Mouse (Mus musculus) midbrain, embryonic 12.5 days (tissue): Measurements from ENCODE around the gene Cys1. TPM values are rescaled to one million over a fixed set of nuclear protein-coding genes. Genes with fewer than 3 reads are reported as not detected.

ENCODE experiments used
- ATAC-seq: fragments of 200-750 bp; cut with Nextera tagmentation; 2 replicates; pipeline ENCODE4 v1.8.0; 2017; ENCODE audit warnings: low read depth, moderate TSS enrichment, moderate library complexity; ENCODE audit not compliant: low FRiP score
- H3K27ac ChIP-seq: fragments of 300-500 bp; sonication (generic); replicated peaks from 2 replicates; pipeline ENCODE4 v1.5.1; 2016; ENCODE audit warnings: mild to moderate bottlenecking
- H3K27me3 ChIP-seq: fragments of 300-500 bp; sonication (generic); 2 replicates; pipeline ENCODE4 v1.6.1; 2016; ENCODE audit warnings: mild to moderate bottlenecking
- H3K36me3 ChIP-seq: fragments of 300-500 bp; sonication (generic); 2 replicates; pipeline ENCODE4 v1.6.1; 2016
- H3K4me1 ChIP-seq: fragments of 300-500 bp; sonication (generic); 2 replicates; pipeline ENCODE4 v1.6.1; 2016
- H3K4me2 ChIP-seq: fragments of 300-500 bp; sonication (generic); replicated peaks from 2 replicates; pipeline ENCODE4 v1.6.1; 2016; ENCODE audit warnings: mild to moderate bottlenecking, moderate library complexity
- H3K4me3 ChIP-seq: fragments of 300-500 bp; sonication (generic); 2 replicates; pipeline ENCODE4 v1.5.1; 2016; ENCODE audit warnings: mild to moderate bottlenecking
- H3K9ac ChIP-seq: fragments of 300-500 bp; sonication (generic); replicated peaks from 2 replicates; pipeline ENCODE4 v1.6.1; 2016; ENCODE audit warnings: mild to moderate bottlenecking, moderate library complexity
- H3K9me3 ChIP-seq: fragments of 300-500 bp; sonication (generic); 2 replicates; pipeline ENCODE4 v1.6.1; 2016; ENCODE audit warnings: mild to moderate bottlenecking
- WGBS: fragments of 180-500 bp; shearing (Covaris S2); methylation state at CpG from one replicate; pipeline ENCODE4 v1.1.7; 2016; 5-methylcytosine and 5-hydroxymethylcytosine counted together
- polyA plus RNA-seq: library from polyadenylated mRNA; unstranded; fragments of >200 nt; fragmentation: Nextera tagmentation; extraction: Ambion mirVana; gene quantifications from 2 replicates; pipeline ENCODE4 v1.2.1, GENCODE M21; 2016

The Cys1 gene
- polyA plus RNA-seq = 1.1 and 1.7 TPM in 2 replicates

DNA sequence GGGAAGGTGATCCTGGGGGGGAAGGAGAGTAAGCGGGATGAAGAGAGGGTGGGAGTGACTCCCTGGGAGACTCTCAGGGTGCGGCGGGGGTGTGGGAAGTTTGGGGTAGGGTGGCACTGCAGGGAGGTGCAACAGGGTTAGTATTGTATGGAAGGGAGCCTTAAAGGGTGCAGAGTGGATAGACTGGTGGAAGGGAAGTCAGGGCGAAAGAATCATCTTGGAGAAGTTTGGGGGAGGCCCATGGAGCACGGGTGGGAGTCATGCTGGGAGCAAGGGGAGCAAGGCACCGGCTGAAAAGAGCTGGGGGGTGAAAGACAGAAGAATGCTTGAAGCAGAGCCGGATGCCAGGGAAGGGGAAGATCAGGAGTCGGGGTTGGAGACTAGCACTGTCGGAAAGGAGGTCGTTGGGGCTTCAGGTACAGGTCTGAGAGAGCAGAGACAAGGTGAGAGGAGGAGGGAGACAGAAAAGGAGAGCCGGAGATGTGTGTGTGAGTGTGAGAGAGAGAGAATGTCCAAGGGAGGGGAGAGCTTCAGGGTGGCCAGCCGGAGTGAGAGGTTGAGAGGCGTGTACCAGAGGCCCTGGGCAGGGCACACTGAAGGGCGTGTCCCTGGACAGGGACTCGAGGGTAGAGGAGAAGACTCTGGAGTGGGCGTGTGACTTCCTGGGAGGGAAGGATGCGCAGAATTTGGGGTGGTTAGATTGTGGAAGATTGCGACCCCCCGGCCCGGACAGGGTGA, at the start of gene Cys1:
TSS of gene Cys1 (minus strand) at position 528 of the 738 bp plus-strand sequence.
- H3K27me3 ChIP-seq = peaks cover 60% of the 10 kb centered on the region
- peaks cover 13% of the 10 kb centered on the region for H3K4me1 ChIP-seq
- H3K9ac ChIP-seq = peak within 1 kb of the TSS; percentile 76
- H3K27ac ChIP-seq = no peak within 1 kb of the TSS
- peak within 1 kb of the TSS; percentile 88 for H3K4me2 ChIP-seq
- no peaks in the 10 kb centered on the region for H3K9me3 ChIP-seq
- ATAC-seq = peak; percentile 29; the same call in 1 of the 2 replicates
- peak within 1 kb of the TSS; percentile 57 for H3K4me3 ChIP-seq
- H3K36me3 ChIP-seq = no peaks in the 10 kb centered on the region
- WGBS = 3% methylated on average over 19 of the region's 20 CpGs

DNA sequence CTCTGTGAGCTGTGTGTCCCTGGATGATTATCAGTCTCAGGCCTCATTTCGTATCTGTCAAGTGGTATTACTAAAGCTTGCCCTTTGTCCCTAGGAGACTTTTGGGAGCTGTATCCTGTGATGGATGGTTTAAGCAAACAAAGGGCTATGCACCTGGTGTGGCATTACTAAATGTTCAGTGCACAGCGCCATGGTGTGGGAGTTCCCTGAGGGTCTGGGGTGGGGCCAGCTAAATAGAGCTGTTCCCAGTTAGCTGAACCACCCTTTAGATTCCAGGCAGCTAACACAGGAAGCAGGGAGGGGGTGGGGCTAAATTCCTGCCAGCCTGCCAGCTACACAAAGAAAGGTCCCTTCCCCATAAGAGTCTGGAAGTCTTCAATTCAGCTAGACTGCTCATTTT, 42.8 kb upstream of the Cys1 start:
- no peak overlapping the region for H3K4me2 ChIP-seq
- no peaks in the 10 kb centered on the region for H3K27me3 ChIP-seq
- 23% methylated on average over 2 of the region's 2 CpGs for WGBS
- ATAC-seq = peak; percentile 72
- H3K4me3 ChIP-seq = no peak overlapping the region
- H3K27ac ChIP-seq = peak overlapping the region; percentile 54
- H3K36me3 ChIP-seq = no peaks in the 10 kb centered on the region
- peaks cover 6% of the 10 kb centered on the region; the same call in 1 of the 2 replicates for H3K9me3 ChIP-seq
- H3K4me1 ChIP-seq = peaks cover 7% of the 10 kb centered on the region
- H3K9ac ChIP-seq = peak overlapping the region; percentile 6; the same call in 1 of the 2 replicates

DNA sequence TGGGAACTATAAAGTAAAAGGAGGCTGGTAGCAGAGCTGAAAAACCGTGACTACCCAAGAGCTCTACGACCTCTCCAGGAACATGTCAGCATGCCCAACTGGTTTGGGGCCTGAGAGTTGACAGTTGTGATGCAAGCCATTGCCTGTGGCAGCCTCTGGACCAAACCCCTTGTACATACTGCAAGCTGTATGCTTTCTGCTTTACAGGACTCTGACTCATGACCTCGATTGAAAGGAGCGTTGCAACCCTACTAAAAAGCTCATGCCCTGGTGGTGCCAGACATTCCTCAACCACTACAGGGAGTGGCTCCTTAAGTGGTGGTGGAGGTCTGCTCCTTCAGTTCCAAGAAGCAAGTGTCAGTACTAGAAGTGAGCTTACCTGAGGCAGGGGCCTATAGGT, 42.2 kb upstream of the Cys1 start:
- H3K4me2 ChIP-seq = no peak overlapping the region
- 0 out of 2 replicates have a peak overlapping the region, but pooled peaks have one; percentile 6 for H3K9ac ChIP-seq
- 76% methylated on average over 4 of the region's 4 CpGs for WGBS
- peak overlapping the region; percentile 54 for H3K27ac ChIP-seq
- peaks cover 7% of the 10 kb centered on the region for H3K4me1 ChIP-seq
- no peak overlapping the region for H3K4me3 ChIP-seq
- H3K36me3 ChIP-seq = no peaks in the 10 kb centered on the region
- H3K9me3 ChIP-seq = 0 out of 2 replicates have a peak, but pooled peaks cover 4% of the 10 kb centered on the region
- H3K27me3 ChIP-seq = no peaks in the 10 kb centered on the region
- no peak for ATAC-seq

DNA sequence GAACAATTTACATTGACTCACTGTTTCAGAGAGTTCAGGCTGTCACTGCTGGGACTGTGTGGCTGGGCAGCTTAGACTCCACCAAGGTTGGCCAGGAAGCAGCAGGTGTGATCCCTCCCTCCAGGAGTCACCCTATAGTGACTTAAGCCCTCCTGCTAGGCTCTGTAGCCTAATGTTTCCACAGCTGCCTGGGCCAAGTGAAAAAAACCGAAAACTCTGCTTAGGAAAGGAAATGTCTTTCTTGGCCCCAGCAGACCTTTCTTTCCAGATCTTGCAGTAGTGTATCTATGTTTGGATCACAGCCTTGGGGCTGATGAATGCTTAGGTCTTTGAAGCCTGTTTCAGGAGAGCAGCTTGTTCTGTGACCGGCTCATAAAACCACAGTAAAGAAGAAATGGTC, 41.8 kb upstream of the Cys1 start:
- Histone ChIP-seq H3K9me3 (0 out of 2 replicates have a peak, but pooled peaks cover 4% of the 10 kb centered on the region), H3K27me3 (no peaks in the 10 kb centered on the region), H3K36me3 (no peaks in the 10 kb centered on the region), H3K4me1 (peaks cover 7% of the 10 kb centered on the region), H3K4me2 (no peak overlapping the region), H3K4me3 (no peak overlapping the region), H3K9ac (no peak overlapping the region), H3K27ac (no peak overlapping the region)
- ATAC-seq = no peak
- 63% methylated on average over 2 of the region's 2 CpGs for WGBS

DNA sequence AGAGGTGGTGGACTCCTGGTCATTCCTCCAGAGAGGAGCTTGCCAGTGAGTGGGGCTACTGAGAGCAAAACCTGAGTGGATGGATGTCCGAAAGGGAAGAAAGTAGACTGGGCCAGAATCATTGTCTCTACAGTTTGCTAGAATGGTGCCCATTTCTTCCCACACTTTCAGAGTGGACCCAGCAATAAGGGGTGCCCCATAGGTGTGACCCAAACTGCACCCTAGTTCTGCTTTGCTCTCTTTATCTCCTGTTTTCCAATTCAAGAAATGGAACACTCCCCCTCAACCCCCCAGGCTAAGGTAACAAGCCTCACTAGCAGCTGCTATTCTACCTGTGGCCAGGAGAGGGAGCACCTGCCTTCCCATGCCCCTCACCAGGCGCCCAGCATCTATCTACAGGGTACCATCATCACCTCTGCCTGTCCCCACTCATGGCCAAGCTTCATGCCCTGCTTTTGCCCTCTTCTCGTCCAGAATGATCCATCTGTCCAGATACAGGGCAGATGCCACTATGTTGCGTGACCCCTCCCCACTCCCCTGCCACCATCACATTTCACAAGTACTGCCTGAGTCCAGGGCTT, 35.2 kb upstream of the Cys1 start:
- Histone ChIP-seq H3K4me1 (peaks cover 9% of the 10 kb centered on the region), H3K4me3 (no peak overlapping the region), H3K27ac (no peak overlapping the region), H3K9me3 (no peaks in the 10 kb centered on the region), H3K27me3 (no peaks in the 10 kb centered on the region), H3K36me3 (peaks cover 21% of the 10 kb centered on the region), H3K4me2 (no peak overlapping the region), H3K9ac (no peak overlapping the region)
- 57% methylated on average over 4 of the region's 4 CpGs for WGBS
- ATAC-seq = peak; percentile 73

DNA sequence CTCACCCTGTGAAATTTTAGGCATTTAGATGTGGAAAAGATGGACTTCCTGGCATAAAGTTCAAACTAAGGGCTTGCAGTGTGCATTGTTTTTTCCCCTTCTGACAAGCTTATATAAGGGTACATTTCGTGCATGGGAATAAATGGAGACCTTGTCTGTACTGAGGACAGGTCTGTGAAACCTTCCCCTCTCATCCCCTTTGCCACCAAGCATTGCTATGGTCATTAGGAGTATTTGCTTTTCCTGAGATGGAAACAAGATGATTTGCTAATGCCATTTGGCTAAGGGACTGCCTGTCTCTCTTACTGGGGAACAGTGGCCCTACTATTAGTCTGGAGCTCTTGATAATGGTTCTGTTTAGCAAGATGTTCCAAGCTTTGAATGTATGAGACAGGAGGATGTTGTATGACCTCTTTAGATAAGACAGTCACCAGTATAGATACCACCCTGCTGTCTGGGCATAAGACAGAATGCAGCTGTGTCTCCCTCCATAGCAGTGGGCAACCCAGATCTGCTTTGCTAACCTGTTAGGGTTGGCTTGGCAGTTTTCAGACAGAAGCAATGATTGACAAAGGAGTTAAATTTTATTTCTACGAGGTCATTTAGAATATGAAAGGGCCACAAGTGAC, 33.8 kb upstream of the Cys1 start:
- Histone ChIP-seq H3K4me3 (no peak overlapping the region), H3K4me2 (no peak overlapping the region), H3K36me3 (peaks cover 34% of the 10 kb centered on the region), H3K27me3 (no peaks in the 10 kb centered on the region), H3K4me1 (peaks cover 23% of the 10 kb centered on the region), H3K9me3 (no peaks in the 10 kb centered on the region), H3K9ac (no peak overlapping the region), H3K27ac (0 out of 2 replicates have a peak overlapping the region, but pooled peaks have one; percentile 15)
- no peak for ATAC-seq
- WGBS = 76% methylated on average over 2 of the region's 2 CpGs

DNA sequence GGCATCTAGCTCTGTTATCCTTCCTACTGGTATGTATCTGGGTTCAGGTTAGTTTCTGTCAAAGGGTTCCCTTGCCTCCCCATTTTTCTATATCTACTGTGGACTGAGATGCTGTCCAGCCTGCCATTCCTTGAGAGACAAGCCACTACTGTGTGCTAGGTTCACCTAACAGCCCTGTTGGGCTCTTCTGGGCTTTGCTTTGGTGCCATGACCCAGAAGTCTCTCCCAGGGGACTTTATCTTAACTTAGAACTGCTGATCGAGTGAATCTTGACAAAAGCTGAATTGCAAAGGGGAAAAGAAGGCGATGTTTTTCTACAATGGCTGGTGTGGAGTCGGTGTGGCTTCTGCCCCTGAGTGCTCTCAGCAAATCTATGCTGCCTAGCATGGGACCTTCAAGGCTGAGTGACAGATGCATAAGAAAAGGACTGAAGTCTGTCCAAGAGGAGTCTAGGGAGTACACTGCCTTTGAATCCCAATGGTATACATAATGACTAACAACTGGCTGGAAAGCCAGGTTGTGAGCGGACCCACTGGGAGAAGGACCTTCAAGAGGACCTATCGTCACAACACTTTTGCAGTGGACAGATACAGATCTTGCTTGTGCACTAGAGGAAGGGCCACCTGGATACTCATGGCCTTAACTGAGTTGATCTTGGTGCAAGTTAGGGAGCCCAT, 33.1 kb upstream of the Cys1 start:
- Histone ChIP-seq H3K27ac (0 out of 2 replicates have a peak overlapping the region, but pooled peaks have one; percentile 40), H3K36me3 (peaks cover 34% of the 10 kb centered on the region), H3K9ac (no peak overlapping the region), H3K27me3 (no peaks in the 10 kb centered on the region), H3K4me3 (no peak overlapping the region), H3K4me2 (no peak overlapping the region), H3K9me3 (no peaks in the 10 kb centered on the region), H3K4me1 (peaks cover 26% of the 10 kb centered on the region)
- no peak for ATAC-seq
- 71% methylated on average over 5 of the region's 5 CpGs for WGBS

DNA sequence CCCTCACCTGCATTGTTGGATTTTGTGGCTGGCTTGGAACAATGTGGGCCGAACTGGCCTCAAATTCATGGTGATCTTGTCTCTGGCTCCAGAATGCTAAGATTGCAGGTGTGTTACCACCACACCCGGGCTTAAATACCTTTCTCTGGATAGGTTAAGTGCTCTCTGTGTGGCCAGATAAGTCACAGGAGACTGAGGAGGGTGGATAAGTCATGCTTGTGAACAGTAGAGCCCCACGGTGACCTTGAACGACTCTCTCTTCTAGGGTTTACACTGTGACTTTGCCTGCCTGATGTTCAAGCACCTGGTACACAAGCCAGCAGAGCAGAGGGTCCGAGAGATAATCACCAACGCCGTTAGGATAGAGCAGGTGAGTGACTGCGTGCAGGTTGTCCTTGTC, 30.8 kb upstream of the Cys1 start:
- no peak for ATAC-seq
- no peak overlapping the region for H3K27ac ChIP-seq
- peaks cover 41% of the 10 kb centered on the region for H3K4me1 ChIP-seq
- no peaks in the 10 kb centered on the region for H3K9me3 ChIP-seq
- no peak overlapping the region for H3K4me3 ChIP-seq
- peaks cover 34% of the 10 kb centered on the region for H3K36me3 ChIP-seq
- no peak overlapping the region for H3K9ac ChIP-seq
- WGBS = 90% methylated on average over 8 of the region's 8 CpGs
- H3K4me2 ChIP-seq = no peak overlapping the region
- no peaks in the 10 kb centered on the region for H3K27me3 ChIP-seq

DNA sequence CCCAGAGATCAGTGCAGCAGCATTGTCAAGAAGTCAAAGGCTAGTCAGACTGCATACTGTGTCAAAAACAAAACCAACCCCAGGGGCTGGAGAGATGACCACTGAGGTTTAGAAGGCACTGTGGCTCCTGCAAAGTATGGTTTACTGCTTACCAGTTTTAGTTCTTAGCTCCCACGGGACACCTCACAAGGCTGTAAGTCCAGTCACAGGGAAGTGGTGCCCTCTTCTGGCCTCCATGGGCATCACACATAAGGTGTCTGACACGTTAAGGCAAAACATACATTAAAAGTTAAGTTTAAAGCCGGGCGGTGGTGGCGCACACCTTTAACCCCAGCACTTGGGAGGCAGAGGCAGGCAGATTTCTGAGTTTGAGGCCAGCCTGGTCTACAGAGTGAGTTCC, 29.1 kb upstream of the Cys1 start:
- H3K4me1 ChIP-seq = peaks cover 55% of the 10 kb centered on the region
- peak overlapping the region; percentile 70 for H3K4me2 ChIP-seq
- WGBS = 62% methylated on average over 5 of the region's 5 CpGs
- no peaks in the 10 kb centered on the region; the same call in 1 of the 2 replicates for H3K27me3 ChIP-seq
- no peak overlapping the region for H3K9ac ChIP-seq
- H3K36me3 ChIP-seq = peaks cover 34% of the 10 kb centered on the region
- peak overlapping the region; percentile 84 for H3K4me3 ChIP-seq
- H3K27ac ChIP-seq = no peak overlapping the region
- no peak for ATAC-seq
- H3K9me3 ChIP-seq = no peaks in the 10 kb centered on the region

DNA sequence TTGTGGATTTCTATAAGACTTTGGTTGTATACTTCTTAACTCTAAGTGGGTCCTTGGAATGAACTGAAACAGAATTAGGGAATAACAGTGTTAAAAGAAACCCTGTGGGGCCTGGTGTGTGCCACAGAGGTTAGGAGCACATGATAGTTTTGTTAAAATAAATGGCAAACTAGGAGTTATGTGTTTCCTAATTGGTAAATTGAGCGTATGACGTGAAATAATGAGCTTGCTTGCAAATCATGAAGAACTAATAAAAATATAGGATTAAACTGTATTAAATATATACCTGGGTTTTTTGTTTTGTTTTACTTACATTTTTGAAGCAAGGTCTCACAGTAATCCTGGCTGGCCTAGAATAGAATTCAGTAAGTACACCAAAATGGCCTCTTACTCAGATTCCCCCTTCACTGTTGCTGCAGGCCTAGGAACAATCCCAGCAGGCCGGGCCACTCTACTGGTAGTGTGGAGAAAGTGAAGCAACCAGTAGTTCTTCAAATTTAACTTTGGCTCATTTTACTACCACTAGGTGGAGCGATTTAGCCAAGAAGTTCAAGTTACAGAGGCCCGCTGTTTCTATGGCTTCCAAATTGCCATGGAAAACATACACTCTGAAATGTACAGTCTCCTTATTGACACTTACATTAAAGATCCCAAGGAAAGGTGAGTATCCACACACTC, 28.4 kb upstream of the Cys1 start:
- Histone ChIP-seq H3K36me3 (peaks cover 34% of the 10 kb centered on the region), H3K27me3 (no peaks in the 10 kb centered on the region; the same call in 1 of the 2 replicates), H3K4me2 (peak overlapping the region; percentile 70), H3K9me3 (no peaks in the 10 kb centered on the region), H3K27ac (no peak overlapping the region), H3K4me3 (peak overlapping the region; percentile 84), H3K9ac (peak overlapping the region; percentile 85), H3K4me1 (peaks cover 55% of the 10 kb centered on the region)
- 32% methylated on average over 5 of the region's 5 CpGs for WGBS
- ATAC-seq = no peak

DNA sequence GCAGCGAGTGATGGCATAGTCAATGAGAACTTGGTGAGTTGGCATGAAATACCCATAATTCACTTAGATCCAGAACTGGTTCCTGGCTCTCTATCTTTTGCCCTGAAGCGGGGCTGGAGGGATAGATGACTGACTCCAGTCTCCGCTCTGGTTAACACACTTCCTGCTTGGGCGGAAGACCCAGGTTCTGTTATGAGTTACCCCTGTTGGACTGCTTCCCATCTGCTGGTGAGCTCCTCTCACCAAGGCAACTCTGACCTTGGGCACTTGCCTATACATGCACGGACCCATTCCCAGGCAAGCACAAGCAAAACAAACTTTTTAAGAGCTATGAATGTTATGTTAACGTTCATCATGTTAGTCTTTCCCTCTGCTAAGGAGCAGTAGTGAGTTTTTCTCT, 27.8 kb upstream of the Cys1 start:
- H3K4me3 ChIP-seq = peak overlapping the region; percentile 84
- ATAC-seq = no peak
- H3K9ac ChIP-seq = peak overlapping the region; percentile 85
- H3K36me3 ChIP-seq = peaks cover 34% of the 10 kb centered on the region
- H3K4me2 ChIP-seq = peak overlapping the region; percentile 70
- H3K4me1 ChIP-seq = peaks cover 55% of the 10 kb centered on the region
- H3K9me3 ChIP-seq = no peaks in the 10 kb centered on the region
- H3K27ac ChIP-seq = no peak overlapping the region
- no peaks in the 10 kb centered on the region; the same call in 1 of the 2 replicates for H3K27me3 ChIP-seq
- WGBS = 23% methylated on average over 6 of the region's 6 CpGs
